Mouse (Mus musculus) heart, adult 9 months (tissue): ENCODE results near the gene Mpi.

Experiments
- DNase-seq, 2 experiments: peaks; one replicate each; pipeline ENCODE4 v3.0.0; 2022; ENCODE audit warnings: low spot score in 2 of 2

Mpi gene

DNA sequence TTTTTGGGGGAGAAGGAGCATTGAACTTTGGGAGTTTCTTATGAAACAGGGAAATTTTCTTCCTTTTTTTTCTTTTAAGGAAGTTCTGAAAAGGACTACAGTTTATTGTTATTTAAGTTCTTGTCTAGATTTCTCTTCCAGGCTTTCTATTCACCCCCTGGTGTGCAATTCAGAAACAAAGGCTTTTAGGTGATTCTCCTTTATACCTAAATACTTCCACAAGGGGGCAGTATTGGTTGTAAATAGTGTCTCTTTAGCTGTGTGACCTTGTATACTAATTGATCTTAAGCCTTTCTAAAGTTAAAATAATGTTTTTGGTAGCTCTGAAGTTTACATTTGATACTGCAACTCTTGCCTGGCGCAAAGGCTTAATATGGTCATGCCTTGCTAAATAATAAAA lies 28.8 kb downstream of the Mpi start:
- no peak for DNase-seq

DNA sequence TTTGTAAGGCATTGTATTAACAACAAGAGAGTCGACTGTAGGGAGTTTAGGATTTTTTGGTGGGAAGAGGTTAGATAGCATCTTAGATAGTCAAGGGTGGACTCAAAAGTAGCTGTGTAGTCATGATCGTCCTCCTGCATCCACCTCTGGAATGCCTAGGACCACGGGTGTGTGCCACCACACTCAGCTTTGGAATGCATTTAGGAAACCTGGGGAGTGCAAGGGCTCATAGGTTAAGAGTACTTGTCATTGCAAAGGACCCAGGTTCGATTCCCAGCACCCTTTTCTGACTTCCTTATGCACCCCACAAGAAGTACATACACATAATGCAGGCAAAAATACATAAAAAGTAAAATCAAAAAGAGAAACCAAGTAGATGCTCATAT lies 29.7 kb downstream of the Mpi start:
- DNase-seq = no peak

DNA sequence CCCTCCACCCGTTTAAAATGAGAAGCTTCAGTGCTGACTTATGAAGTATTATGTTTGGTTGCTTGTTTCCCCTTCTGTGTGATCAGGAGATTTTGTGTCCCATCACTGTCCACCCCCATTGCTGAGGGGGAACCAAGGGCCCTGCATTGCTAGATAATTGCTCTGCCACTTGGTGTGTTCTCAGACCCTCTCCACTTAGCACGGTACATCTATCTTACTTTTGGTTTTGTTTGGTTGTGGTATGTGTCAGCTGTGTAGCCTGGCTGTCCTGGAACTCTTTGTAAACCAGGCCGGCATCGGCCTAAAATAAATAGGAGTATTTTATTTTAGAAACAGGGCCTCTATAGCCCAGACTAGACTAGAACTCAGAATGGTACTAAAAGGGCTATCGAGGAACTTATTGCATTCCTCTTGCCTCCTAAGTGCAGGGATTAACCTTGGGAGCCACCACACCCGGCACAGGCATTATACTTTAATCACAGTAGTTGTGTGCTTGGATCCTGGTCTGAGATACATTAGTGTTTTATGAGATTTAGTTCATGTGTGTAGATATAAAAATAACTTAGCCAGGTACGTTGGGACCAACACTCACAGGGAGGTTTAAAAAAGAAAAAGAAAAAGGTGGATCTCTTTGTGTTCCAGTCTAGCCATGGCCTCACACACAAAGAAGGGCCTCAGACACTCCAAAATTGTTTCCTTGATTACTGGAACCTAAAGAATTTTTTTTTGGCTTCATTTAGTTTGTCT lies 30.3 kb downstream of the Mpi start:
- no peak for DNase-seq

DNA sequence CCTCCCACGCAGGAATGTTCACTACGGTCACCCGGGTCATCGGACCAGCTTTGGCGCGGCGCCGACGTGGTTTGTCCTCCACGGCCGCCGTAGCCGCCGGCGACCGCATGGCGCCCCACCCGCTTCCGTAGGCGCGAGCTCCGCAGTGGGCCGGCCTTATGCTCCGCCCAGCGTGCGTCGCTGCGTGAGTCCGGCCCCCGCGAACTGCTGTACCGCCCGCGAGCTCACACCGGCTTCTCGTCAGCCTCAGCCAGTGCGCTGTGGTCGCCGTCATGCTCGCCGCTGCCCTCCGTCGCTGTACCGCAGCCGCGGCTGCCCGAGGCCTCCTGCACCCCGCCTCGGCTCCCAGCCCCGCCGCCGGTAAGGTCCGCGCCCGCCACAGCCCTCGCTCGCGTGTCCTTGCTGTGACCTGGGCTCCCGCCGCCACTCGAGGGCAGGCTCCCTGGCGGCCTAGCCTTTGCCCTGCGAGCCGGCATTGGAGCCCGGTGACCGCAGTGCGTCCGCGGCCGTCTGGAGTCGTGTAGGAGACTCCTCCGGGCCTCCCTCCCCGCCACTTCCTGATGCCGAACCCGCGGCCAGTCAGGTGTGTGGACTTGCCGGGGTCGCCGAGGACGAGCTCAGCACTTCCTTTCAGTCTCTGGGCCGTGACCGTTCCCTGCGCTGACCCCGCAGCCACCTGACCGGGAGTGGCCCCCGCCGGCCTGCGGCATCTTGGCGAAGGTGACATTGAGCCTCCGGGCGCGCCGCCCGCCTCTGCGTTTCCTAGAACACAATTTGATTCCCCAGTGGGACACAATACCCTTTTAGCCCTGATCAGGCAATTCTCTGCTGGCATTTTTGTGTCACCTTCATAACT lies 31.3 kb downstream of the Mpi start, which contains the start of gene Cox5a:
TSS of gene Cox5a (plus strand) at position 219 of the 856 bp plus-strand sequence.
- DNase-seq = peak; percentile 95

DNA sequence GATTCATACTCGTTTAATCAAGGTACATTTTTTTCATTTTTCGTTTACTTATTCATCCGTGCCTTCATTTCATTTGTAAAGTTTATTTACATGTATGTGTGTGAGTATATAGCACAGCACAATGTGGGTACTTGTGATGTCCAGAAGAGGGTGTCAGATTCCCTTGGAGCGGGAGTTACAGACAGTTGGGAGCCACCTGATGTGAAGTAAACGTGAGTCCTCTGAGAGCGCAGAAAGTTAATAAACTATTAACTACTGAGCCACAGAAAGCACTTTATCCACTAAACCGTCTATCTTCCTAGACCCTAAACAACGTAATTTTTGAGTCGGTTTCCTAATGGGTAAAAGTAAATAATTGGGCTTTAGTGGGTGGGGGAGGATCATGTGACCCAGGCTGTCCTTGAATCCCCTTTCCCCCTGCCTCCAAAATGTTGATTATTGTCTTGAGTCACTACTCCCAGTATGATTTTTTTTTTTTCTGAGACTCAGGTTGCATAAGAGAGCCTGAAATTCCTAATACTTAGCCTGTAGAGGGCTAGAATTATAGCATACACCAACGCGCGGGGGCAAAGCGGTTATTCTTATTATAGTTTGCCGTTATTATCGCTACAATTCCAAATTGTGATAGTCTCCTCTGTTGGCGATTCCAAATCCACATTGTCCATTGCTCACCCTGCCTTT lies 32.0 kb downstream of the Mpi start:
- DNase-seq = no peak

DNA sequence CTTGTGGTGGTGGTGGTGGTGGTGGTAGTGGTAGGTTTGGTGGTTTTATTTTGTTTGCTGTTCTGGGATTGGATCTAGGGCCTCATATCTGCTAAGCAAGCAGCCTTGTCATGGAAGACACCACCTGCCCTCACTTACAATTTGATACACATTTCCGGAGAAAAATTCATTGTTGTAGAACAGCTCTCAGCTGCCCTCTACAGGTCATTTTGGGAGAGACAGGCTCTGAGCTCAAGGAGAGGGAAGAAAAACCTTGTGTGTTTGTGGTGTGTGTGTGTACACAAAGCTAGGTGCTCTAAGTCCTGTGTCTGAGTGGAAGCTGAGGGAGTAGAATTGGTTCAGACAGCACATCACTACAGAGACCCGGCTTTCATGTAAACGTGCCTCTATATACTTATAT lies 35.5 kb downstream of the Mpi start:
- DNase-seq = no peak

DNA sequence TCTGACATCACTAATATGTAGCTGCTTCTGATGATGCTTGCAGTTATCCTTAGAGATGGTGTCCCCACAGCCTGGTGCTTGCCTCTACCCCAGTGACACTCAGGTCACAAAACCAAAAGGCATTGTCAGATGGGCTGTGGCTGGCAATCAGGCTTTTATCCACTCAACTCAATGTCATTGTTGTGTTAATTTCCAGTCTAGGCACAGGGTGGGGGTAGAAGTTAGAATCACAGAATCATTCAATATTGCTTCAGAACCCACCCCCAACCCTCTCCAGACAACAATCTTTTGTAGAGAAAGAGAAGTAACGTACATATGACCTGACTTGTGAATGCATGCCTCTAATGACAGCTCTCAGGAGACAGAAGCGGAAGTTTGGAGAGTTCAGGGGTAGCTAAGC lies 42.0 kb downstream of the Mpi start:
- DNase-seq = no peak

DNA sequence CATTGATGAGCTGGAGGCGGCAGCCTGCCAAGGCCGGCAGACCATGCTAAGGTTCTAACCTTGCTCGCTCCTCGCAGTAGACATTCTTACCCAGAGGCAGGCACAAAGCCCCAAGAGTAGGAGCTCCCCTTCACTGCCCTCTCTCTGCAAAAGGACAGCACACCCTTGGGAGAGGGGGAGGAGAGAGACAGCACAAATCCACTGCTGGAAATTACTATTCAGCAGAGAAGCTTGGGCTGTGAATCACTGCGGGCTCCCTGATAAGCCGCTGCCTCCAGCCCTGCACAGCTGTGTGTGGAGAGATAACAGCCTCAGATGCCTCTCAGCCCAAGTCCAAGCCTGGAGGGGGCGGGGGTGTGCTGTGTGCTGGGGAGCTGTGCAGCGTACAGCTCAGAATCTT lies 46.9 kb downstream of the Mpi start:
- peak; percentile 79 to 81 for DNase-seq

DNA sequence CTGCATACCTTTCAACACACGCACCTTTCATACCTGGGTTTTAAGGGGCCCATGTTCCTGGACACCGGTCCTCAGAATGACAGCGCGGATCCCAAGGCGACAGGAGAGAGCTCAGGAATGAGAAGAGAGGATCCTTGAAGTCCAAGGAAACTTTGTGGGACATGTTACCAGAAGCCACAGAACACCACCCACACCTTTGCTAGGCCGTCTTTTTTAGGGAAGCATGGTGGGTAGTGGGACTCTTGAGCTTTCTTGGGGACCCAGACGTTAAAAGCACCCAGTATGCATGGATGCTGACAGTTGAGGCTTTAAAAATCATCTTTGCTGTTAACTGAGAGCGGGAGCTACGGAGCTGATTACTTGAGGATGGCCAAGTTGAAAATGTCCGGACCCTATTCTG lies 47.7 kb downstream of the Mpi start:
- DNase-seq = no peak

DNA sequence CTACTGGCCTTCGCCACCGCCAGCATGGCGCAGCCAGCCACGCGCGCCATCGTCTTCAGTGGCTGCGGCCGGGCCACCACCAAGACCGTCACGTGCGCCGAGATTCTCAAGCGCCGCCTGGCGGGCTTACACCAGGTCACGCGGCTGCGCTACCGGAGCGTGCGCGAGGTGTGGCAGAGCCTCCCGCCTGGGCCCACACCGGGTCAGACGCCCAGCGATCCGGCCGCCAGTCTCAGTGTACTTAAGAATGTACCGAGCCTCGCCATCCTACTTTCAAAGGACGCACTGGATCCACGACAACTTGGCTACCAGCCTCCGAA lies 48.2 kb downstream of the Mpi start:
- peak; percentile 42 to 44 for DNase-seq

DNA sequence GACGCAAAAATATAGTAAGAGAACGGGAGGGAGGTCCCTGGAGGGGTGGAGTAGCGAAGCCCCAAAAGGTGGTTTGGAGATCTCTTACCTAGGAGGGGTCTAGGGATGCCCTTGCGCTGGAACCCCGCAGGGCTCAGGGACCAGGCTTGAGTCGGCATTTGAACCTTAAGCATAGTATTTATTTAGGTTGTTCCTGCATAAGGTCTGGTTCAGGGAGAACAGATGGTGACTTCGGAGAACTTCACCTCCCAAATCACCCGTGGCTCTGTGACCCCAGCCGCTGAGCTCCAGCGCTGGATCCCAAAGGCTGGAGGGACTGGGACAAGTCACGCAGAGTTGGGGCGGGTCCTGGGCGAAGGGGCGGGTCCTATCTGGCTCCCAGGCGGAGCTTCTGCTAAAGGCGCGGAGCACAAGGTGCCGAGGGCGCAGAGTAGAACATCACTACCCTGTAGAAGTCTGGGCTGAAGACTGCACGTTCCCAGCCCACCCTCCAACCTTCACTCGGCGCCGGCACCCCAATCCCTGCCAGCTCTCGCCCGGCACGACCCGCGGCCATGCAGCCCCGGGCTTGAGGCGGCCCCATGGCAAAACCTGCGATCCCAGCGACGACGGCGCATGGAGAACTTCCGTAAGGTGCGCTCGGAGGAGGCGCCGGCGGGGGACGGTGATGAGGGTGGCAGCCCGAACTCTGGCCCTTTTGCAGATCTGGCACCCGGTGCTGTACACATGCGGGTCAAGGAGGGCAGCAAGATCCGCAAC lies 48.8 kb downstream of the Mpi start, which contains the start of gene Rpp25:
TSS of gene Rpp25 (plus strand) at position 405 of the 759 bp plus-strand sequence.
- peak; percentile 52 to 74 for DNase-seq

DNA sequence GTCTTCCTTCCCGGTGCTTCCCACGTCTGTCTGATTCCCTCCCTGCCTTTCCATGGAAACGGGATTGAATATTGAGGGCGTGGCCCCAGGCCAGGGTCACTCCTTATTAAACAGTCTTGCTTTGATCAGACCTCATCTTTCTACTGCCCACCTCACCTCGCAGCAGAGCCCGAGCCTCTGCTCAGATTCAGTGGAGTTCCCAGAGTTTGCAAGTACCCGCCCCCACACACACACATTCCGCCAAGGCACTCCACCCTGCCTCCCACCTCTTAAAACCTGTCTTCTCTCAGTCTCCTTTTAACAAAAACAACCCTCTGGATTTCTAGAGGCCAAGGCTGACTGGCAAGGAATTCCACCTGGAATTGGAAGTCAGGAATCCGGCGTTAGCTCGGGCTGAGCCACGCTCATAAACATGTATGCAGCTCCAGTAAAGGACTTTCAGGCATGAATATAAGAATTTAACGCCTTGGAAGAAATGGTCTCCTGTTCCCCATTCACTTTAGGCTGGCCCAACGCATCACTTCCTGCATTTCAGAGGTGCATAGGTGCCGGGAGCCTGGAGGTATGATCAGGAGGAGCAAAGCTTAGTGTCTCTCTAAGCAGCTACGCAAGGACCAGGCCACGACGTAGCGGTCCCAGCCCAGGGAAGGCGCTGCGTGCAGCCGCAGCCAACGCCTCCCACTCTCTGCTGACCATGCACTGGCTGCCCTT lies 49.5 kb downstream of the Mpi start:
- no peak for DNase-seq

DNA sequence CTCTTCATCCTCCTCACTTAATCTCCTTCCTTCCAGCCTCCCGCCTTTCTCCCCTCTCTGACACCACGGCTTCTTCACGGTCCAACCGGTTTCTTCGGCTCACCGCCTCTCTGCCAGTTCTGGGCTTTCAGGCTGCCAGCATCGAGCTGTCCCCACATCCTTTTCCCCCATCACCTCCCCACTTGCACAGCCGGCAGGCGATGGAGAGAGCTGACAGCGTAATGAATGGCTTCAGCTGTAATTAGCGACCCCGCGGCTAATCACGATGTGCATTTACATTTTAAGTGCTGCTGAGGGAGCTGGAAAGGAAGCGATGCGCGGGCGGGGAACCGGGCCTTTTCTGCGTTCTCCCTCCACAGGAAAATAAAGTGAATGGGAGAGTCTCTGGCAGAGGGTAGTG lies 50.7 kb downstream of the Mpi start:
- no peak for DNase-seq

DNA sequence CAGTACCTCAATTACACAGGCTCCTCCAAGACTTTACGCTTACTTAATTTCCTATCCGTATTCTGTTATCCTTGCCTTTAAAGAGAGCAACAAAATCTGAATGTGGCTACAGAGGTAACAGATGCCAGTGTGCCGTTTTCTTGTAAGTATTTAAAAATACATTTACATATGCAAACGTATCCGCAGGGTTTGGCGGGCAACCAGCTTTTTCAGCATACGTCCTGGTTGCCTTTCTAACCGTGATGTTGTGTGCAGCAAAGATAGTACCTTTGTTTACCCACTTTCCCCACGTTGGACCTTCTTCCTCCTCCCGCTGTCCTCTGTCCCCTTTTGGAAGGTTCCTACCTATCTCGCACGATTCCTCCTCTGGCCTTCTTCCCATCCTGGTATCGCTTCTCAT lies 51.1 kb downstream of the Mpi start:
- DNase-seq = no peak

DNA sequence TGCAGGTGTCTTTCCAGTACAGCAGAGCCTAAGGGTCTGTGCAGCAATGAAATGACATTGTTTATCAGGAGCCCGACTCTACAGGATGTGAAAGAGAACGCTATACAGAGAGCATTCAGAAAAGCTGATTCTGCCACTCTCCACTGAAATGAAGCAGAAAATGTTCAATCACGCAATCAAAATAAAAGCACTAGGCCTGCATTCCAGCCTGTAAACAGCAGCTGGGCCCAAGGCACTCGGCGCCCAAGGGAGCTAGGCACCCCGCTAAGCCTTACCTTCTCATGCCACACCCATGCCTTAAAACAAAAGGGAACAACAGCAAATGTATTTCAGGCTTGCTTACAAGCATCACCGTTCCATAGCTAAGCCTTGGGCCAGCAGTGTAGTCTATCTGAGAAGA lies 54.0 kb downstream of the Mpi start:
- no peak for DNase-seq

DNA sequence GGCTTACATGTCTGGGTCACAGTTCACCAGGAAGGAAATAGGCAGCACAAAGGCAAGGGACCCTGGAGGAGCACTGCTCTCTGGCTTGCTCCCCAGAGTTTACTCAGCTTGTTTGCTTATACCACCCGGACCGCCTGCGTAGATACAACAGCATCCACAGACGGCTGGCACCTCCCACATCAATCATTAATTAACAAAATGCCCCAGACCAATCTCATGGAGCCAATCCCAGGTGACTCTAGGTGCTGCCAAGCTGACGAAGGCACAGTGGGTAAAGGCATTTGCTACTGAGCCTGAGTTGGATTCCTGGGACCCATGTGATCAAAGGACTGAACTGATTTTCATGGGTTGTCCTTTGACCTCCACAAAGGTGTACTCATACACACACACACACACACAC lies 55.3 kb downstream of the Mpi start:
- no peak for DNase-seq

DNA sequence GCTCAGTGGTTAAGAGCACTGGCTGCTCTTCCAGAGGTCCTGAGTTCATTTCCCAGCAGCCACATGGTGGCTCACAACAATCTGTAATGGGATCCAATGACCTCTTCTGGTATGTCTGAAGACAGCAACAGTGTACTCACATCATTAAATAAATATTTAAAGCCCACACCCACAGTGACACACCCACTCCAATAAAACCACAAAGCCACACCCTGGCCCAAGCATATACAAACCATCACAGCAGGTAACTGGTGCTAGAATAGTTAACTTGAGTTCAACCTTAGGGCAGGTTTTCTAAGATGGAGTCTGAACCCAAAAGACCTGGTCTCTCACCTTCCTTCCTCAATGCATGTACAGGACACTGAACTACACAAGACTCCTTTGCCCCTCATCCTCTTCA lies 57.6 kb downstream of the Mpi start:
- no peak for DNase-seq
